Mouse (Mus musculus) limb, embryonic 12.5 days (tissue): ENCODE measurements around the gene Sox18. TPM values are rescaled to one million over a fixed set of nuclear protein-coding genes. Genes with fewer than 3 reads are reported as not detected.

Experiments
- ATAC-seq: fragments of 200-750 bp; cut with Nextera tagmentation; 2 replicates; pipeline ENCODE4 v1.8.0; 2017; ENCODE audit warnings: low read depth, moderate TSS enrichment; ENCODE audit not compliant: insufficient number of reproducible peaks, insufficient read depth, low FRiP score, low TSS enrichment
- H3K27ac ChIP-seq: fragments of 300-500 bp; sonication (generic); 2 replicates; pipeline ENCODE4 v1.5.1; 2016; ENCODE audit warnings: mild to moderate bottlenecking, moderate library complexity
- H3K27me3 ChIP-seq: fragments of 300-500 bp; sonication (generic); 2 replicates; pipeline ENCODE4 v1.6.1; 2016; ENCODE audit warnings: mild to moderate bottlenecking, moderate library complexity
- H3K36me3 ChIP-seq: fragments of 300-500 bp; sonication (generic); 2 replicates; pipeline ENCODE4 v1.6.1; 2016; ENCODE audit warnings: mild to moderate bottlenecking, moderate library complexity
- H3K4me1 ChIP-seq: fragments of 300-500 bp; sonication (generic); replicated peaks from 2 replicates; pipeline ENCODE4 v1.6.1; 2016
- H3K4me2 ChIP-seq: fragments of 300-500 bp; sonication (generic); 2 replicates; pipeline ENCODE4 v1.6.1; 2016; ENCODE audit warnings: mild to moderate bottlenecking, moderate library complexity
- H3K4me3 ChIP-seq: fragments of 300-500 bp; sonication (generic); replicated peaks from 2 replicates; pipeline ENCODE4 v1.5.1; 2016; ENCODE audit warnings: mild to moderate bottlenecking
- H3K9ac ChIP-seq: fragments of 300-500 bp; sonication (generic); replicated peaks from 2 replicates; pipeline ENCODE4 v1.6.1; 2016; ENCODE audit warnings: mild to moderate bottlenecking, moderate library complexity
- H3K9me3 ChIP-seq: fragments of 300-500 bp; sonication (generic); 2 replicates; pipeline ENCODE4 v1.6.1; 2016; ENCODE audit warnings: mild to moderate bottlenecking, moderate library complexity
- WGBS: fragments of 180-500 bp; shearing (Covaris S2); methylation state at CpG from one replicate; pipeline ENCODE4 v1.1.7; 2016; 5-methylcytosine and 5-hydroxymethylcytosine counted together
- polyA plus RNA-seq: library from polyadenylated mRNA; unstranded; fragments of >200 nt; fragmentation: Nextera tagmentation; extraction: Ambion mirVana; gene quantifications from 2 replicates; pipeline ENCODE4 v1.2.1, GENCODE M21; 2016

Gene Sox18
- 22.4 and 23.4 TPM in 2 replicates for polyA plus RNA-seq

- H3K4me1 ChIP-seq = peaks cover 43% of the 10 kb centered on the region
- peak within 1 kb of the TSS; percentile 60 for H3K9ac ChIP-seq
- H3K27ac ChIP-seq = 0 out of 2 replicates have a peak within 1 kb of the TSS, but pooled peaks have one; percentile 12
- H3K9me3 ChIP-seq = no peaks in the 10 kb centered on the region
- peak within 1 kb of the TSS; percentile 77 for H3K4me2 ChIP-seq
- WGBS = 1% methylated on average over 43 of the region's 43 CpGs
- H3K4me3 ChIP-seq = peak within 1 kb of the TSS; percentile 56
- ATAC-seq = no peak
- H3K27me3 ChIP-seq = peaks cover 69% of the 10 kb centered on the region
- no peaks in the 10 kb centered on the region for H3K36me3 ChIP-seq
These were observed at the start of gene Sox18 for GRCm38 (mm10) chr2:181671326-181671725. TSS of gene Sox18 (minus strand) at chr2:181671640.

- Histone ChIP-seq H3K4me2 (no peak overlapping the region), H3K4me1 (no peaks in the 10 kb centered on the region), H3K36me3 (no peaks in the 10 kb centered on the region), H3K27ac (no peak overlapping the region), H3K4me3 (no peak overlapping the region), H3K27me3 (no peaks in the 10 kb centered on the region), H3K9me3 (no peaks in the 10 kb centered on the region), H3K9ac (no peak overlapping the region)
- no peak for ATAC-seq
These were observed 49.8 kb upstream of the Sox18 start for GRCm38 (mm10) chr2:181721200-181721599.

GRCm38 (mm10) chr2:181720061-181720460, 48.6 kb upstream of the Sox18 start:
- Histone ChIP-seq H3K4me1 (0 out of 2 replicates have a peak, but pooled peaks cover under 1% of the 10 kb centered on the region), H3K9me3 (no peaks in the 10 kb centered on the region), H3K27ac (no peak overlapping the region), H3K27me3 (no peaks in the 10 kb centered on the region), H3K9ac (no peak overlapping the region), H3K36me3 (no peaks in the 10 kb centered on the region), H3K4me2 (no peak overlapping the region), H3K4me3 (no peak overlapping the region)
- 29% methylated on average over 3 of the region's 3 CpGs for WGBS
- no peak for ATAC-seq

- no peak overlapping the region for H3K4me2 ChIP-seq
- 0 out of 2 replicates have a peak, but pooled peaks cover 3% of the 10 kb centered on the region for H3K4me1 ChIP-seq
- no peak overlapping the region for H3K27ac ChIP-seq
- no peaks in the 10 kb centered on the region for H3K9me3 ChIP-seq
- H3K4me3 ChIP-seq = no peak overlapping the region
- 67% methylated on average over 3 of the region's 3 CpGs for WGBS
- H3K27me3 ChIP-seq = 0 out of 2 replicates have a peak, but pooled peaks cover 5% of the 10 kb centered on the region
- no peak for ATAC-seq
- no peaks in the 10 kb centered on the region for H3K36me3 ChIP-seq
- no peak overlapping the region for H3K9ac ChIP-seq
These were observed 45.6 kb upstream of the Sox18 start for GRCm38 (mm10) chr2:181716991-181717390.

- ATAC-seq = 0 out of 2 replicates have a peak, but pooled peaks have one; percentile 10
- no peak overlapping the region for H3K27ac ChIP-seq
- H3K27me3 ChIP-seq = 0 out of 2 replicates have a peak, but pooled peaks cover 5% of the 10 kb centered on the region
- 0 out of 2 replicates have a peak overlapping the region, but pooled peaks have one; percentile 37 for H3K9ac ChIP-seq
- H3K9me3 ChIP-seq = no peaks in the 10 kb centered on the region
- 0 out of 2 replicates have a peak, but pooled peaks cover 3% of the 10 kb centered on the region for H3K4me1 ChIP-seq
- WGBS = 75% methylated on average over 3 of the region's 3 CpGs
- 0 out of 2 replicates have a peak overlapping the region, but pooled peaks have one; percentile 21 for H3K4me3 ChIP-seq
- no peaks in the 10 kb centered on the region for H3K36me3 ChIP-seq
- H3K4me2 ChIP-seq = peak overlapping the region; percentile 45
These were observed 43.9 kb upstream of the Sox18 start for GRCm38 (mm10) chr2:181715382-181715781.

GRCm38 (mm10) chr2:181714903-181715326, 43.5 kb upstream of the Sox18 start, which contains the start of gene Oprl1:
TSS of gene Oprl1 (plus strand) at chr2:181715016.
- ATAC-seq = 0 out of 2 replicates have a peak, but pooled peaks have one; percentile 42
- H3K27me3 ChIP-seq = 0 out of 2 replicates have a peak, but pooled peaks cover 5% of the 10 kb centered on the region
- H3K4me1 ChIP-seq = 0 out of 2 replicates have a peak, but pooled peaks cover 3% of the 10 kb centered on the region
- H3K4me2 ChIP-seq = peak within 1 kb of the TSS; percentile 45
- H3K9ac ChIP-seq = 0 out of 2 replicates have a peak within 1 kb of the TSS, but pooled peaks have one; percentile 37
- H3K4me3 ChIP-seq = 0 out of 2 replicates have a peak within 1 kb of the TSS, but pooled peaks have one; percentile 21
- no peak within 1 kb of the TSS for H3K27ac ChIP-seq
- no peaks in the 10 kb centered on the region for H3K9me3 ChIP-seq
- no peaks in the 10 kb centered on the region for H3K36me3 ChIP-seq
- WGBS = 10% methylated on average over 7 of the region's 7 CpGs

GRCm38 (mm10) chr2:181713749-181714148, 42.3 kb upstream of the Sox18 start:
- H3K9ac ChIP-seq = no peak overlapping the region
- no peak overlapping the region for H3K27ac ChIP-seq
- H3K36me3 ChIP-seq = no peaks in the 10 kb centered on the region
- H3K4me2 ChIP-seq = no peak overlapping the region
- 85% methylated on average over 1 of the region's 1 CpGs for WGBS
- H3K4me1 ChIP-seq = 0 out of 2 replicates have a peak, but pooled peaks cover 3% of the 10 kb centered on the region
- no peak for ATAC-seq
- no peaks in the 10 kb centered on the region for H3K9me3 ChIP-seq
- 0 out of 2 replicates have a peak, but pooled peaks cover 5% of the 10 kb centered on the region for H3K27me3 ChIP-seq
- no peak overlapping the region for H3K4me3 ChIP-seq

- H3K9me3 ChIP-seq = no peaks in the 10 kb centered on the region
- no peak overlapping the region for H3K4me3 ChIP-seq
- H3K36me3 ChIP-seq = no peaks in the 10 kb centered on the region
- H3K27ac ChIP-seq = no peak overlapping the region
- no peaks in the 10 kb centered on the region for H3K4me1 ChIP-seq
- H3K4me2 ChIP-seq = no peak overlapping the region
- no peak overlapping the region for H3K9ac ChIP-seq
- 37% methylated on average over 4 of the region's 4 CpGs for WGBS
- H3K27me3 ChIP-seq = no peaks in the 10 kb centered on the region
- no peak for ATAC-seq
These were observed 35.2 kb upstream of the Sox18 start for GRCm38 (mm10) chr2:181706668-181707067.

GRCm38 (mm10) chr2:181698241-181698640, 26.8 kb upstream of the Sox18 start, which contains the start of gene Lkaaear1:
TSS of gene Lkaaear1 (minus strand) at chr2:181698442.
- Histone ChIP-seq H3K4me1 (peaks cover 6% of the 10 kb centered on the region; the same call in 1 of the 2 replicates), H3K4me2 (no peak within 1 kb of the TSS), H3K9me3 (no peaks in the 10 kb centered on the region), H3K27ac (no peak within 1 kb of the TSS), H3K4me3 (no peak within 1 kb of the TSS), H3K9ac (no peak within 1 kb of the TSS), H3K36me3 (no peaks in the 10 kb centered on the region), H3K27me3 (peaks cover 8% of the 10 kb centered on the region; the same call in 1 of the 2 replicates)
- WGBS = 46% methylated on average over 5 of the region's 5 CpGs
- no peak for ATAC-seq

GRCm38 (mm10) chr2:181696801-181697420, 25.5 kb upstream of the Sox18 start:
- no peak overlapping the region for H3K27ac ChIP-seq
- H3K4me3 ChIP-seq = no peak overlapping the region
- H3K36me3 ChIP-seq = no peaks in the 10 kb centered on the region
- 62% methylated on average over 33 of the region's 33 CpGs for WGBS
- H3K4me2 ChIP-seq = no peak overlapping the region
- H3K9me3 ChIP-seq = no peaks in the 10 kb centered on the region
- H3K27me3 ChIP-seq = peaks cover 8% of the 10 kb centered on the region; the same call in 1 of the 2 replicates
- ATAC-seq = no peak
- H3K9ac ChIP-seq = no peak overlapping the region
- H3K4me1 ChIP-seq = peaks cover 16% of the 10 kb centered on the region

GRCm38 (mm10) chr2:181695776-181696175, 24.3 kb upstream of the Sox18 start:
- H3K4me3 ChIP-seq = no peak overlapping the region
- H3K4me2 ChIP-seq = no peak overlapping the region
- 71% methylated on average over 1 of the region's 1 CpGs for WGBS
- H3K9me3 ChIP-seq = no peaks in the 10 kb centered on the region
- peaks cover 16% of the 10 kb centered on the region for H3K4me1 ChIP-seq
- peaks cover 8% of the 10 kb centered on the region; the same call in 1 of the 2 replicates for H3K27me3 ChIP-seq
- ATAC-seq = no peak
- no peak overlapping the region for H3K27ac ChIP-seq
- H3K9ac ChIP-seq = no peak overlapping the region
- H3K36me3 ChIP-seq = peaks cover 7% of the 10 kb centered on the region; the same call in 1 of the 2 replicates
